Mouse (Mus musculus) forebrain, embryonic 12.5 days (tissue): Measurements from ENCODE around the gene Tmprss11e. TPM values are rescaled to one million over a fixed set of nuclear protein-coding genes. Genes with fewer than 3 reads are reported as not detected.

Source experiments
- ATAC-seq: fragments of 200-750 bp; cut with Nextera tagmentation; 2 replicates; pipeline ENCODE4 v1.8.0; 2017; ENCODE audit warnings: moderate TSS enrichment; ENCODE audit not compliant: low FRiP score
- H3K27ac ChIP-seq: fragments of 300-500 bp; sonication (generic); 2 replicates; pipeline ENCODE4 v1.5.1; 2016; ENCODE audit warnings: mild to moderate bottlenecking
- H3K27me3 ChIP-seq: fragments of 300-500 bp; sonication (generic); 2 replicates; pipeline ENCODE4 v1.6.1; 2016; ENCODE audit warnings: mild to moderate bottlenecking
- H3K36me3 ChIP-seq: fragments of 300-500 bp; sonication (generic); replicated peaks from 2 replicates; pipeline ENCODE4 v1.6.1; 2016; ENCODE audit warnings: mild to moderate bottlenecking
- H3K4me1 ChIP-seq: fragments of 300-500 bp; sonication (generic); 2 replicates; pipeline ENCODE4 v1.6.1; 2016
- H3K4me2 ChIP-seq: fragments of 300-500 bp; sonication (generic); 2 replicates; pipeline ENCODE4 v1.6.1; 2016; ENCODE audit warnings: mild to moderate bottlenecking, moderate library complexity
- H3K4me3 ChIP-seq: fragments of 300-500 bp; sonication (generic); replicated peaks from 2 replicates; pipeline ENCODE4 v1.5.1; 2016; ENCODE audit warnings: mild to moderate bottlenecking
- H3K9ac ChIP-seq: fragments of 300-500 bp; sonication (generic); 2 replicates; pipeline ENCODE4 v1.6.1; 2016; ENCODE audit warnings: mild to moderate bottlenecking
- H3K9me3 ChIP-seq: fragments of 300-500 bp; sonication (generic); 2 replicates; pipeline ENCODE4 v1.6.1; 2016
- WGBS: fragments of 180-500 bp; shearing (Covaris S2); methylation state at CpG from one replicate; pipeline ENCODE4 v1.1.7; 2016; 5-methylcytosine and 5-hydroxymethylcytosine counted together
- polyA plus RNA-seq: library from polyadenylated mRNA; unstranded; fragments of >200 nt; fragmentation: Nextera tagmentation; extraction: Ambion mirVana; gene quantifications from 2 replicates; pipeline ENCODE4 v1.2.1, GENCODE M21; 2016

The Tmprss11e gene
- polyA plus RNA-seq, 1 experiment from 2014 or later: 0.06 TPM

DNA sequence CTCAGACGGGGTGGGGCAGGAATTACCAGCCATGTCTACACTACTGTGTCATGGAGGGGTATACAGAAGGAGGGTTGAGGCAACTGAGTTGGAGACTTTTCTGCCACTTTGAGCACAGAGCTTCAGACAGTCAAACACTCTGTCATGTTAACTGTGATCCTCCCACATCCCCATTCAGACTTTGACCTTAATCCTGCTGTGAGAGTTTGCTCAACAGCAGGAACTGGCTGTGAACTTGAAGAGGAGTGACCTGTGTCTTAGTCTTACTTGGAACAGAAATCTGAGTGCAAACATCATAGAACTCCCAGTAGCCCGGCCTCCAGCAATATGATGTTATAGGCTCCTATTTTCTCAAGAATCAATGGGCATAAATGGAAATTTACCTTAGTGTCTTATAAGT lies 9.8 kb downstream of the Tmprss11e start:
- Histone ChIP-seq H3K36me3 (no peaks in the 10 kb centered on the region), H3K9me3 (no peaks in the 10 kb centered on the region), H3K4me3 (no peak overlapping the region), H3K27ac (no peak overlapping the region), H3K4me2 (no peak overlapping the region), H3K9ac (no peak overlapping the region), H3K4me1 (no peaks in the 10 kb centered on the region), H3K27me3 (no peaks in the 10 kb centered on the region)
- 80% methylated on average over 2 of the region's 2 CpGs for WGBS
- ATAC-seq: no peak

DNA sequence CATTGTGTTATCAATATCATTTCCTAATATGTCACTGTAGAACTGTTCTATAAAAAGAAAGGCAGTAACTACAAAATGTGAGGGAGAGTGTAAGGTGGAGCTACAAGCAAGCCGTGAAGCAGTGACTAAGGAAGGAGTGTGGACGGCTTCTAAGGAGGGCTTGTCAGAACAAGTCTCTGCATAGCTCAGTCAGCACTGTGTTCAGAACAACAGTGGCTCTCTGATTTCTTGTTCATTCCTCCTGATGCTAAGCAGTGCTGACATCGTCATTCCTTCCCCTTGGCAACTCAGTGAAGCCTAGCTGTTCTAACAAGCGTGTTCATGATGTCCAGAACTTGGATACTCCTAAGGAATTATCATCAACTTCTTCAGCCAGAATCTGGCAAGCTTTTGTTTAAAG lies 15.0 kb downstream of the Tmprss11e start:
- Histone ChIP-seq H3K36me3 (no peaks in the 10 kb centered on the region), H3K4me3 (no peak overlapping the region), H3K27me3 (no peaks in the 10 kb centered on the region), H3K9me3 (no peaks in the 10 kb centered on the region), H3K4me2 (no peak overlapping the region), H3K4me1 (no peaks in the 10 kb centered on the region), H3K27ac (no peak overlapping the region), H3K9ac (no peak overlapping the region)
- 82% methylated on average over 4 of the region's 4 CpGs for WGBS
- peak; percentile 28; the same call in 1 of the 2 replicates for ATAC-seq

DNA sequence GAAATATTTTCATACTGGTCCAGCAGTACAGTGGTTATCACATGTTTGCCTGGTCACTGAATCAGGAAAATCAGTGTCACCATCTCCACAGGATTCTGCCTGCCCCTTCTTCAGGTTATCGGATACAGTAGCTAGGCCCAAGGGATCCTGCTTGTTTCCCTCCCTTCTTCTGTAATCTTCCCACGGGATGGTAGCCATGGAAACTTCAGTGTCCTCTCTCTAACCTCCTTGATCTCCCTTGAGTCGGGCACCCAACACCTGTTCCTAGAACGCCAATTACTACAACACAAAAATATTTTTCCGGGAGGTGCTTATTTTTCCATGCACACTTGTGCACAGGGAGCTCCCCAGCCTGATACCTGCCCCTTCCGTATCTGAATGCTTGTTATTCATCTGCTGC lies 17.0 kb downstream of the Tmprss11e start:
- Histone ChIP-seq H3K4me3 (no peak overlapping the region), H3K4me1 (no peaks in the 10 kb centered on the region), H3K36me3 (no peaks in the 10 kb centered on the region), H3K9ac (no peak overlapping the region), H3K4me2 (no peak overlapping the region), H3K9me3 (no peaks in the 10 kb centered on the region), H3K27ac (no peak overlapping the region), H3K27me3 (no peaks in the 10 kb centered on the region)
- WGBS: 82% methylated on average over 6 of the region's 6 CpGs
- ATAC-seq: no peak

DNA sequence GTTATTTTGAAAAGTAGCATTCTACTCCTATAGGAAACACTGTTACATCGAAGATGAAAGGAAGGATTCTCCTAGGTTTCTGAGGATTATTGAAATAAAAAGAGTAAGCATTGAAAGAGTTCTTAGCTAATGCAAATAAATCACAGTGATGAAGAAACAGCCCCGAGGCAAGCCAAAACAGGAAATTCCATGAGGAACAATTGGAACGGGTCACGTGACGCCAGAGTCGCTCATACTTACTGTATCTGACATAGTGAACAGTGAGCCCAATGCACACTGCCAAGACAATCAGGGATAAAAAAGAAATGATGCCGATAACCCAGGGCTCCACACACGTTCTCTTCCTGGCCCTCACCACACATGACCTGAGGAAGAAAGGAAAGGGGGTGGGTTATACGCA lies 18.6 kb downstream of the Tmprss11e start:
- WGBS: 90% methylated on average over 9 of the region's 9 CpGs
- H3K9me3 ChIP-seq: no peaks in the 10 kb centered on the region
- H3K4me1 ChIP-seq: no peaks in the 10 kb centered on the region
- H3K4me3 ChIP-seq: no peak overlapping the region
- H3K4me2 ChIP-seq: no peak overlapping the region
- ATAC-seq: no peak
- H3K9ac ChIP-seq: no peak overlapping the region
- no peak overlapping the region for H3K27ac ChIP-seq
- no peaks in the 10 kb centered on the region for H3K36me3 ChIP-seq
- H3K27me3 ChIP-seq: no peaks in the 10 kb centered on the region

DNA sequence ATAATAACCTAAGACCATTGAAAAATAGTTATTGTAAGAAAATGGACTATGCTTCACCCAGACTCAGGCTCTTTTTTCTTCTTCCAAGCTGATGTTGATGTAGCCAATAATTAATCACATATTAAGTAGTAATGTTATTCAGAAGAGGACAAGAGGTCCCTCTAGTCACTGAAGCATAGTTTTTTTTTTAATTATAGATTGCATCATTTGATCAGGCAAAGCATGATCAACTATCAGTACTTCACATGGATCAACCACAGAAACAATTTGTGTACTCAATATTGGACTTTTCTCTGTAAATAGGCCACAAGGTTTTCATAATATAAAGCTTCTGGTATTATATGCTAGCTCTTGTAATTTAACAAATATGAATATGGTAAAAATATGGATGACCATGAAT lies 20.6 kb downstream of the Tmprss11e start:
- Histone ChIP-seq H3K4me2 (no peak overlapping the region), H3K27me3 (no peaks in the 10 kb centered on the region), H3K36me3 (no peaks in the 10 kb centered on the region), H3K9ac (no peak overlapping the region), H3K4me1 (no peaks in the 10 kb centered on the region), H3K9me3 (no peaks in the 10 kb centered on the region), H3K4me3 (no peak overlapping the region), H3K27ac (no peak overlapping the region)
- ATAC-seq: no peak

DNA sequence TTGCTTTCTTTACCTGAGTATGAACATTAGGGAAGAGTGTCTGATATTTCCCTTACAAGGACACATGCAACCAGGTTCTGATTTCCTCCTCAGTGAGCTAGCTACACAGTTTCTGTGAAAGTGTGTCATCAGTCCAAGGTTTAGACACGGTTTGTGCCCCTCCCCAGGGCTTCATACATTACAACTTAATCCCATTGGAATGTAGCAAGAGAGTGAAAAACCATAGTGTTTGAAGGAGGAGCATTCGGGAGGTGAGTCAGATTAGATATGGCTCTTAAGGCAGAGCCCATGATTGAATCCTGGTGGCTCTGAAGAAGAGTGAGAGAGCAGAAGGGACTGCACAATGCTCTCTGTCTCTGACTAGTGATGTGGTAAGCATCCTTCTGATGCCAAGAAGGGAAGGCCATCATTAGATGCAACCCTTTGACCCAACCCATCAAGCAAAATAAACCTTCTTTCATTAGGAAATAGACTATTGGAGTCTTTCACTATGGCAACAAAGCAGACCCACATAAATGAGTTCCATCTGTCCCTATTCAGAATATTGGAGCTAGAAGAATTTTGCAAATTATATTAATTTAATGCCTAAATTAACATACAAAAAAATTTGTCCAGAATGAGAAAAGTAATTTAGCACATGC lies 22.7 kb downstream of the Tmprss11e start:
- 50% methylated on average over 2 of the region's 2 CpGs for WGBS
- no peaks in the 10 kb centered on the region for H3K36me3 ChIP-seq
- ATAC-seq: no peak
- H3K4me1 ChIP-seq: no peaks in the 10 kb centered on the region
- H3K27me3 ChIP-seq: no peaks in the 10 kb centered on the region
- H3K4me3 ChIP-seq: no peak overlapping the region
- no peak overlapping the region for H3K9ac ChIP-seq
- no peak overlapping the region for H3K27ac ChIP-seq
- no peak overlapping the region for H3K4me2 ChIP-seq
- no peaks in the 10 kb centered on the region for H3K9me3 ChIP-seq

DNA sequence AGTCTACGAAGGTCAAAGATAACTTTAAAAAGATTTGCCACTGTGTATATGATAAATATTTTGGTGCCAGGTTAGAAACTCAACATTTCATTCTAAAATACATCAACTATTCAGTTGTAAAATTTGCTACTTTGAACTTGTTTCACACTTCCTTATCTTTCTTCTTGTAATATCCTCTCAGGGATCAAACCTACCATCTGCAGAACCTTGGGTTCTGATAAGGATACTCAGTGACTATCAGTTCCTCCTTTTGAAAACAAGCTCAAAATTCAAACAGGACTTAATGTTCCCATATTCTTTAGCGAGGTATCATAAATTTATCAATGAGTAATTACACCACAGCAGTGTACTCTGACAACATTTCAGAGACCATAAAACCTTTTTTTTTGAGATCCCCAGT lies 30.6 kb downstream of the Tmprss11e start:
- no peaks in the 10 kb centered on the region for H3K4me1 ChIP-seq
- H3K4me2 ChIP-seq: no peak overlapping the region
- no peak overlapping the region for H3K4me3 ChIP-seq
- H3K36me3 ChIP-seq: no peaks in the 10 kb centered on the region
- H3K27ac ChIP-seq: no peak overlapping the region
- WGBS: 86% methylated on average over 2 of the region's 2 CpGs
- no peak for ATAC-seq
- H3K9ac ChIP-seq: no peak overlapping the region
- no peaks in the 10 kb centered on the region for H3K27me3 ChIP-seq
- no peaks in the 10 kb centered on the region for H3K9me3 ChIP-seq

DNA sequence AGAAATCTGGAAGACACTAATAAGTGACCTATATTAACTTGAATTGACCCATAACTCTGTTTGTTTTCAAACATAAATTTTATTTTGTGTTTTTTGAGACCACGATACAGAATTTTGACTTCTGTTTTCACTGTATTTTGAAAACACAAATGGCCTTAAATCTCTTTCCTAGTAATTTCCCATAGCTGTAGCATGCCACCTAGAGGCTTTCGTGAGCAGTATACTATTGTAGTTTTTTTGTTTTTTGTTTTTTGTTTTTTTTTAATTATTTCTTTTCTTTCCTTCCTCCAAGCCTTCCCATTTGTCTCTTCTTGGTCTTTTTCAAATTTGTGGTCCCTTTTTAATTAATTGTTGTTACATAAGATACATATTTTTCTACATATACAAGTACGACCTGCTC lies 40.7 kb downstream of the Tmprss11e start:
- H3K27ac ChIP-seq: no peak overlapping the region
- H3K9me3 ChIP-seq: no peaks in the 10 kb centered on the region
- H3K4me2 ChIP-seq: no peak overlapping the region
- no peak for ATAC-seq
- H3K36me3 ChIP-seq: no peaks in the 10 kb centered on the region
- no peaks in the 10 kb centered on the region for H3K27me3 ChIP-seq
- no peaks in the 10 kb centered on the region for H3K4me1 ChIP-seq
- 78% methylated on average over 3 of the region's 3 CpGs for WGBS
- H3K9ac ChIP-seq: no peak overlapping the region
- no peak overlapping the region for H3K4me3 ChIP-seq

DNA sequence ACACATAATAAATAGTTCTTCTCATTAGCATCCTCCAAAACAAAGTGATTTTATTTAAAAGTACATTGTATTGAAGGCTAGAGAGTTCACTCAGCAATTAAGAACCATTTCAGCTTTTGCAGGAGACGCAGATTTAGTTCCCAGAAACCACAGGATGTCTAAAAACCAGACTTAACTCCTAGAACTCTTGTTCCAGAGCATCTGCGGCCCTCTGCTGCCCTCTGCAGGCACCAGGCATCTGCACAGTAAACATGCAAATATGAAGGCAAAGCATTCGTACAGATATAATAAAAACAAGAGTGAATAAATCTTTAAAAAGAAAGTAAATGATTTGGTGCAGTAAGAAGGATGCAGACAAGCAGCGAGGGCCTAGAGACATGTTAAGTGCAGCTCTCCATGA lies 60.9 kb downstream of the Tmprss11e start:
- Histone ChIP-seq H3K9me3 (no peaks in the 10 kb centered on the region), H3K4me1 (no peaks in the 10 kb centered on the region), H3K36me3 (no peaks in the 10 kb centered on the region), H3K4me3 (no peak overlapping the region), H3K9ac (no peak overlapping the region), H3K27me3 (no peaks in the 10 kb centered on the region), H3K27ac (no peak overlapping the region), H3K4me2 (no peak overlapping the region)
- ATAC-seq: no peak
- WGBS: 58% methylated on average over 4 of the region's 4 CpGs

DNA sequence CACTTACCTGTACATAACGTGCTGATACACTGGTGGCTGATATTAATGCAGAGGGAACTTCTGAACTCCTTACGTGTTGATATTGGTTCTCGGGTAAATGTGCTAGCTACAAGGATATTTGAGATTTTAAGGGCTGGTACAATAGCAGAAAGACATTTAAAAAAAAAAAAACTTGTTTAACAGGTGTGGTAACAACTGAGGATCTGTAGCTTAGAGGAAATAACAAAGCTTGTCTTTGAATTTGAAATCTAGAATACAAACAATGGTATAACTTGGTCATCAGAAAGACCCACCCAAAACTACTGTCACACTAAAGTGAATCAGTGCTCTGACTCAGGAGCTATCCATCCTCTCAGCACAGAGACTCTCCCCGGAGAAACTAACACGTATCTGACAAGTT lies 69.4 kb downstream of the Tmprss11e start, which contains the start of gene Tmprss11b:
Gene Tmprss11b, minus strand, starts transcription at position 101 of the 400 bp plus-strand sequence.
- Histone ChIP-seq H3K4me2 (no peak within 1 kb of the TSS), H3K27ac (no peak within 1 kb of the TSS), H3K4me1 (no peaks in the 10 kb centered on the region), H3K36me3 (no peaks in the 10 kb centered on the region), H3K27me3 (no peaks in the 10 kb centered on the region), H3K9ac (no peak within 1 kb of the TSS), H3K9me3 (no peaks in the 10 kb centered on the region), H3K4me3 (no peak within 1 kb of the TSS)
- ATAC-seq: no peak
- 84% methylated on average over 5 of the region's 5 CpGs for WGBS

Other genes starting within 250 kb of the Tmprss11e start
- not detected in 2 replicates for gene Tmprss11g, start 227.2 kb downstream of the Tmprss11e start, polyA plus RNA-seq
- gene Tmprss11f, start 113.4 kb downstream of the Tmprss11e start, polyA plus RNA-seq: not detected in 2 replicates
- not detected in 2 replicates for gene Tmprss11b, start 69.5 kb downstream of the Tmprss11e start, polyA plus RNA-seq
- 54.1 and 55.4 TPM in 2 replicates for gene Ythdc1, start 58.4 kb upstream of the Tmprss11e start, polyA plus RNA-seq
- not detected in 2 replicates for gene Ugt2b34, start 161.1 kb upstream of the Tmprss11e start, polyA plus RNA-seq
- gene Ugt2b1, start 180.7 kb upstream of the Tmprss11e start, polyA plus RNA-seq: not detected in 2 replicates